Mouse (Mus musculus) monocyte, adult 59 days (primary cell): ENCODE data around the gene Pitpnb. TPM values are rescaled to one million over a fixed set of nuclear protein-coding genes. Genes with fewer than 3 reads are reported as not detected.

Experiments used
- total RNA-seq, 2 experiments: library from RNA; stranded (reverse); gene quantifications; one replicate each; pipeline ENCODE4 v1.2.4; 2023

Pitpnb gene
- 10 to 100 TPM; 37.9 to 41.9 TPM for total RNA-seq

GRCm38 (mm10) chr5:111330417-111331098, at the start of gene Pitpnb:
Gene Pitpnb, plus strand, starts transcription at chr5:111330763.

DNA sequence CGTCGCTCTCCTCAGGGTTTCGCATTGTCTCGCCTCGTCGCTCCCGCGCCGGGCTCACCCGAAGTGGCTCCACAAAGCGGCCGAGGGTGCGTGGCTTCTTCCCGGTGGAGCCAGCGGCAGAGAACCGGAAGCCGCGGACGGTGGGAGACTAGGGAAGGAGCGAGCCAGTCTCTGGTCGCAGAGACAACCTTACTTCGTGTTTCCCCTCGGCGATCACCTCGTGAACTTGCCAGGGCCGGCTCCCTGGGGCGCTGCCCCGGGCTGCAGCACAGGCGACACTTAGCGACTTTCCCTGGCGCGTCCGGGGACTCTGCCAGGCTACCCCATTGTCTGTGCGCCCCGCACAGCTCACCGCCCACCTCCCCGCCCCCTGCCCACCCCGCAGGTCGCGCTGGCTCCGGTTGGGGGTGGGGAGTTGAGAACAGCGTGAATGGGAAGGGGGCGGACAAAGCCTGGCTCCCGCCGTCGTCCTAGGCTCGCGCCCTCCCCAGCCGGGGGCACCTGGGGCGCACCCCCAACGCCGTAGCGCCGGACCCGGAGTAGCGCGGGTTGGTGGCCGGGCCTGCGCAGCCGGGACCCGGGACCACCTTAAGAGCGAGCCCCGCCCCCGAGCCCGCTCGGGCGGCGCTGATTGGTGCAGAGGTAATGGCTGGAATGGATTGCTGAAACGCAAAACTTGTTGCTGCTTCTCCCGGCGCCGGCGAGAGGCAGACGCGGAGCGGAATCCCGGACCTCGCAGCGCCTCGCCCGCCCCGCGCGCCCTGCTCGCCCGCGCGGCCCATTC, 86.2 kb downstream of the Pitpnb start, which contains the start of gene Mn1:
Mn1 (plus strand) TSS at position 772 of the 784 bp plus-strand sequence.

Other genes with a start within 250 kb of the Pitpnb start
- under 1 TPM; 0.09 to 0.18 TPM for gene Mn1, start 86.6 kb downstream of the Pitpnb start, total RNA-seq